Mouse (Mus musculus) heart, embryonic 12.5 days (tissue): ENCODE measurements at regions not wholly inside any gene's neighbourhood (a gene's known extent, or its start where the extent isn't known, plus 50 kb on each side); places are given as distances from the start of the nearest gene placed in this dataset.

Experiments
- ATAC-seq: fragments of 200-750 bp; cut with Nextera tagmentation; 2 replicates; pipeline ENCODE4 v1.8.0; 2017; ENCODE audit warnings: moderate TSS enrichment, moderate library complexity; ENCODE audit not compliant: insufficient number of reproducible peaks, low FRiP score
- H3K27ac ChIP-seq: fragments of 300-500 bp; sonication (generic); 2 replicates; pipeline ENCODE4 v1.5.1; 2016; ENCODE audit warnings: mild to moderate bottlenecking, moderate library complexity; ENCODE audit not compliant: poor library complexity, severe bottlenecking
- H3K27me3 ChIP-seq: fragments of 300-500 bp; sonication (generic); replicated peaks from 2 replicates; pipeline ENCODE4 v1.6.1; 2016; ENCODE audit warnings: mild to moderate bottlenecking, moderate library complexity
- H3K36me3 ChIP-seq: fragments of 300-500 bp; sonication (generic); 2 replicates; pipeline ENCODE4 v1.6.1; 2016; ENCODE audit warnings: mild to moderate bottlenecking, moderate library complexity
- H3K4me1 ChIP-seq: fragments of 300-500 bp; sonication (generic); replicated peaks from 2 replicates; pipeline ENCODE4 v1.6.1; 2016; ENCODE audit warnings: mild to moderate bottlenecking
- H3K4me2 ChIP-seq: fragments of 300-500 bp; sonication (generic); 2 replicates; pipeline ENCODE4 v1.6.1; 2016; ENCODE audit warnings: mild to moderate bottlenecking, moderate library complexity
- H3K4me3 ChIP-seq: fragments of 300-500 bp; sonication (generic); 2 replicates; pipeline ENCODE4 v1.5.1; 2016; ENCODE audit warnings: mild to moderate bottlenecking
- H3K9ac ChIP-seq: fragments of 300-500 bp; sonication (generic); 2 replicates; pipeline ENCODE4 v1.6.1; 2016; ENCODE audit warnings: mild to moderate bottlenecking, moderate library complexity
- H3K9me3 ChIP-seq: fragments of 300-500 bp; sonication (generic); replicated peaks from 2 replicates; pipeline ENCODE4 v1.6.1; 2016; ENCODE audit warnings: mild to moderate bottlenecking, moderate library complexity
- WGBS: fragments of 180-500 bp; shearing (Covaris S2); methylation state at CpG from one replicate; pipeline ENCODE4 v1.1.7; 2016; 5-methylcytosine and 5-hydroxymethylcytosine counted together

GRCm38 (mm10) chr4:82186892-82187291 lies 518.7 kb downstream of the Nfib start:
- Histone ChIP-seq H3K9me3 (no peaks in the 10 kb centered on the region), H3K27ac (no peak overlapping the region), H3K4me2 (no peak overlapping the region), H3K9ac (no peak overlapping the region), H3K27me3 (no peaks in the 10 kb centered on the region), H3K4me3 (no peak overlapping the region), H3K36me3 (no peaks in the 10 kb centered on the region), H3K4me1 (no peaks in the 10 kb centered on the region)
- WGBS: 93% methylated on average over 3 of the region's 3 CpGs
- no peak for ATAC-seq

GRCm38 (mm10) chr4:82183974-82184373 lies 521.6 kb downstream of the Nfib start:
- H3K4me2 ChIP-seq: no peak overlapping the region
- no peak overlapping the region for H3K4me3 ChIP-seq
- 80% methylated on average over 1 of the region's 1 CpGs for WGBS
- no peaks in the 10 kb centered on the region for H3K27me3 ChIP-seq
- no peaks in the 10 kb centered on the region for H3K9me3 ChIP-seq
- no peaks in the 10 kb centered on the region for H3K36me3 ChIP-seq
- H3K9ac ChIP-seq: no peak overlapping the region
- H3K27ac ChIP-seq: no peak overlapping the region
- ATAC-seq: no peak
- H3K4me1 ChIP-seq: no peaks in the 10 kb centered on the region

- Histone ChIP-seq H3K9ac (no peak overlapping the region), H3K36me3 (no peaks in the 10 kb centered on the region), H3K4me1 (no peaks in the 10 kb centered on the region), H3K27me3 (no peaks in the 10 kb centered on the region), H3K9me3 (no peaks in the 10 kb centered on the region), H3K27ac (no peak overlapping the region), H3K4me2 (no peak overlapping the region), H3K4me3 (no peak overlapping the region)
- 75% methylated on average over 5 of the region's 5 CpGs for WGBS
- no peak for ATAC-seq
Measured at GRCm38 (mm10) chr4:82178112-82178511, 527.4 kb downstream of the Nfib start.

GRCm38 (mm10) chr4:82176723-82177122 lies 528.8 kb downstream of the Nfib start:
- 88% methylated on average over 8 of the region's 8 CpGs for WGBS
- Histone ChIP-seq H3K9ac (no peak overlapping the region), H3K27ac (no peak overlapping the region), H3K36me3 (no peaks in the 10 kb centered on the region), H3K9me3 (no peaks in the 10 kb centered on the region), H3K4me2 (no peak overlapping the region), H3K27me3 (no peaks in the 10 kb centered on the region), H3K4me3 (no peak overlapping the region), H3K4me1 (no peaks in the 10 kb centered on the region)
- no peak for ATAC-seq

DNA sequence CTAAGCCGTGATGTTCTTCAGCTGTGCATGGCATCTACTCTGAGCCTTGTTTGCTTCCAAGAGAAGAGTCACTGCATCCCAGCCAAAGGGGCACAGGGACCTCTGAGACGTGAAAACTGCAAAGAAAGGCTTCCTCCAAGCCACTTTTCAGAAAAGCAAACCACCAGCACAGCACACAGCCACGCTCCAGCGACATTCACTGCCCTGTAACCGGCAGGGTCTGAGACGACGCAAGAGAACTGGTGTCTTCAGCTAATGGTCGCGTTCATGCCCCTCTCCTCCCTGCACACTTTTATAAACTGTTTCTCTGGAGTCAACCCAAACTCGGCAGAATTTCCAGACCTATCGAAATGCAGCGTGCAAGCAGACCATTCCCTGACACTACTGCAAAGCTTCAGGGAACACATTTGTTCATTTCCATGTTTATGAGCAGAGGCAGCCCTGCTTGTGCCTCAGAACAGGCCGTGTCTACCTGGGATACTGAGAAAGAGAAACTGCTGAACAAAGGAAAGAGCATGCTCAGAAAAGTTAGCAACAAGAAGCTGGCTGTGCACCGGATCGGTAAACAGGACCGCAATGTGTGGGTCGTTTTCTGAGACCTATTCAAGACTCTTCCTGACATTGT lies 532.0 kb downstream of the Nfib start:
- Histone ChIP-seq H3K36me3 (no peaks in the 10 kb centered on the region), H3K4me2 (no peak overlapping the region), H3K27ac (no peak overlapping the region), H3K4me1 (no peaks in the 10 kb centered on the region), H3K27me3 (no peaks in the 10 kb centered on the region), H3K4me3 (no peak overlapping the region), H3K9ac (no peak overlapping the region), H3K9me3 (no peaks in the 10 kb centered on the region)
- ATAC-seq: no peak
- 82% methylated on average over 17 of the region's 17 CpGs for WGBS

DNA sequence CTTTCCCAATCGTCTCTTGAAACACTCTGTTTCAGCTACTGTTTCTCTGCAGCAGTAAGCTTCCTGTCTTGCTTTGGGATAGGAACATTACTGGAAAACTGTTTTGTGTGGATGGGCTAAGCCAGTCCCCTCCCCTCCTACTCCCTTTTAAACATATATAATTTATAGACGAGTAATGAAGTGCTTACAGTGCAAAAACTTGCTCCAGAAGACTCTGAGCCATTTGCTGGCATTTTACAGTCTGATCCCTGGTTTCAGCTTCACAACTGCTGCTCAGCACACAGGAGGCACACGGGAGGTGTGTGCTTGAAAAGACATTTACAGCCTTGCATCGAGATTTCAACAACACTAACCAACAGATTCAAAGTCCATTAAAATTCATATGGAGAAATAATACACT lies 534.6 kb downstream of the Nfib start:
- H3K27me3 ChIP-seq: no peaks in the 10 kb centered on the region
- no peaks in the 10 kb centered on the region for H3K9me3 ChIP-seq
- H3K4me1 ChIP-seq: peaks cover 15% of the 10 kb centered on the region
- H3K9ac ChIP-seq: no peak overlapping the region
- WGBS: 56% methylated on average over 4 of the region's 4 CpGs
- no peaks in the 10 kb centered on the region for H3K36me3 ChIP-seq
- no peak for ATAC-seq
- no peak overlapping the region for H3K4me3 ChIP-seq
- no peak overlapping the region for H3K4me2 ChIP-seq
- no peak overlapping the region for H3K27ac ChIP-seq

- H3K9ac ChIP-seq: no peak overlapping the region
- no peaks in the 10 kb centered on the region for H3K27me3 ChIP-seq
- H3K4me2 ChIP-seq: no peak overlapping the region
- no peaks in the 10 kb centered on the region for H3K9me3 ChIP-seq
- 72% methylated on average over 5 of the region's 5 CpGs for WGBS
- H3K36me3 ChIP-seq: no peaks in the 10 kb centered on the region
- no peak for ATAC-seq
- no peak overlapping the region for H3K4me3 ChIP-seq
- H3K4me1 ChIP-seq: peaks cover 28% of the 10 kb centered on the region
- no peak overlapping the region for H3K27ac ChIP-seq
Measured at GRCm38 (mm10) chr4:82168032-82168431, 537.5 kb downstream of the Nfib start.

GRCm38 (mm10) chr4:82167396-82167795 lies 538.2 kb downstream of the Nfib start:
- no peaks in the 10 kb centered on the region for H3K9me3 ChIP-seq
- peaks cover 28% of the 10 kb centered on the region for H3K4me1 ChIP-seq
- 65% methylated on average over 5 of the region's 5 CpGs for WGBS
- H3K4me3 ChIP-seq: no peak overlapping the region
- H3K9ac ChIP-seq: no peak overlapping the region
- ATAC-seq: no peak
- no peaks in the 10 kb centered on the region for H3K27me3 ChIP-seq
- H3K36me3 ChIP-seq: no peaks in the 10 kb centered on the region
- no peak overlapping the region for H3K27ac ChIP-seq
- no peak overlapping the region for H3K4me2 ChIP-seq

DNA sequence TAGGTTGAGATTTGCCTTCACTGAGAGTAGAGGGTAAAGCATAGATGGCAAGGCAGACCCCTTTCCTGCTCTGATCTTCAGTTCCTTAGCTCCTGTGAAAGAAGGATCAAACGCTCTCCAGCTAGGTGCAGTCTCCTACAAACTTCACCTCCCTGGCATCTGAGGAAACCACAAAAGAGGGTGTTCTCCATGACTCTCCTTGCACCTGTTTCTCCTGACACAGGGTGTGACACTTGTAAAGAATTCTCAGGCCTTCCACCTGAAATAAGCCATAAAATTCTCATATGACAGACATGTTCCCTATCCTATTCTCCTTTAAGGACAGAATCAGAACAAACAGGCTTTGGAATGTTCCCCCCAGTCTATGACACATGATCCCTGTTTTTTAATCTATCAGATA lies 538.7 kb downstream of the Nfib start:
- H3K36me3 ChIP-seq: no peaks in the 10 kb centered on the region
- H3K9ac ChIP-seq: no peak overlapping the region
- peaks cover 28% of the 10 kb centered on the region for H3K4me1 ChIP-seq
- no peak overlapping the region for H3K4me3 ChIP-seq
- no peak for ATAC-seq
- H3K4me2 ChIP-seq: no peak overlapping the region
- H3K27me3 ChIP-seq: no peaks in the 10 kb centered on the region
- H3K27ac ChIP-seq: no peak overlapping the region
- no peaks in the 10 kb centered on the region for H3K9me3 ChIP-seq
- 91% methylated on average over 1 of the region's 1 CpGs for WGBS

GRCm38 (mm10) chr4:82166087-82166486 lies 539.5 kb downstream of the Nfib start:
- WGBS: 72% methylated on average over 6 of the region's 6 CpGs
- no peak overlapping the region for H3K9ac ChIP-seq
- no peak overlapping the region for H3K4me2 ChIP-seq

GRCm38 (mm10) chr4:82164058-82164457 lies 541.5 kb downstream of the Nfib start:
- Histone ChIP-seq H3K4me2 (0 out of 2 replicates have a peak overlapping the region, but pooled peaks have one; percentile 16), H3K9ac (no peak overlapping the region), H3K36me3 (no peaks in the 10 kb centered on the region), H3K27ac (peak overlapping the region; percentile 63), H3K27me3 (no peaks in the 10 kb centered on the region), H3K9me3 (no peaks in the 10 kb centered on the region), H3K4me3 (no peak overlapping the region), H3K4me1 (peaks cover 39% of the 10 kb centered on the region)
- 24% methylated on average over 1 of the region's 1 CpGs for whole genome bisulfite sequencing
- 0 out of 2 replicates have a peak, but pooled peaks have one; percentile 42 for ATAC-seq

More at GRCm38 (mm10) chr4:82166087-82166486, 539.5 kb downstream of the Nfib start:
- no peaks in the 10 kb centered on the region for H3K9me3 ChIP-seq
- H3K4me3 ChIP-seq: no peak overlapping the region
- no peak for ATAC-seq
- H3K27ac ChIP-seq: no peak overlapping the region
- H3K4me1 ChIP-seq: peaks cover 28% of the 10 kb centered on the region
- H3K27me3 ChIP-seq: no peaks in the 10 kb centered on the region
- no peaks in the 10 kb centered on the region for H3K36me3 ChIP-seq

DNA sequence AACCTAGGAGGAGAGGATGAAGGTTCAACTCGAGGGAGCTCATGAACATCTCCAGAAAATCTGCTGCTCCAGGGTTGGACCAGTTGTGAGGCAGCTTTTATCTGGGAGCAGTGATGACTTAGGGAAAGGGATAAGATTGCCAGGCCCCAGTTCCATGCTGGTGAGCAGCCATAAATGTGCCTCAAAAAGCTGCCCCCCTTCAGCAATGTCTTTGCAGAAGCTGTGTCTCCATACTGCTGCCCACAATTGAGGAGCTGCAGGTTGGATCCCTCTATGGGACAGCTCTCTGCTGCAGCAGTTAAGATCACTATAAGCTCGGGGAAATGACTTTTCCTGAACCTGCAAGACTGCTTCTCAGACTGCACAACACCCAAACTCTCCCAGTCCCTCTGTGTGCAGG lies 543.7 kb downstream of the Nfib start:
- no peaks in the 10 kb centered on the region for H3K27me3 ChIP-seq
- H3K4me2 ChIP-seq: no peak overlapping the region
- H3K27ac ChIP-seq: no peak overlapping the region
- H3K9me3 ChIP-seq: no peaks in the 10 kb centered on the region
- no peaks in the 10 kb centered on the region for H3K36me3 ChIP-seq
- H3K9ac ChIP-seq: no peak overlapping the region
- H3K4me1 ChIP-seq: peaks cover 30% of the 10 kb centered on the region
- WGBS: 55% methylated on average over 2 of the region's 2 CpGs
- H3K4me3 ChIP-seq: no peak overlapping the region
- no peak for ATAC-seq
